Mouse (Mus musculus): ENCODE results near the gene Pkn3.

Pkn3 gene

DNA sequence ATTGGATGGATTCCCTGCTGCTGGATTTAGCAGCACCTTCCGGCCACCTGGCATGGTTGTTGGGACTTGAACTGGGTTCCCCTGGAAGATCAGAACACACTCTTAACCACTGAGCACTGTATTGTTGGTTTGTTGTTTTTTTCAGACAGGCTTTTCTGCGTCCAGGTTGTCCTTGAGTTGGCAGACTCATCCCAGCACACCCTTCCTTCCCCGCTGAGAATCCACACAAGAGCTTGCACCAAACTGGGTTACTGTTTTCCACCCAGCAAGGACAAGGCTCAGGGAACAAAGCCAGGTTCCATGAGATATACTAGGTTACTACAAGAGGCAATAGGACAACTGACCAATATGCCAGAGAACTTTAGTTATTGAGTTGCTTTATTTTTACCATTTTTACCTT, 20.7 kb upstream of the Pkn3 start:
- Histone ChIP-seq H3K36me3 (ENCODE audit: control insufficient read depth, insufficient read depth, low read length, poor library complexity, severe bottlenecking) (no peaks in the 10 kb centered on the region), H3K27me3 (ENCODE audit: control insufficient read depth, insufficient read depth, low read length, poor library complexity, severe bottlenecking) (no peaks in the 10 kb centered on the region)
- no peak for DNase-seq (ENCODE audit: low read depth, low spot score)

DNA sequence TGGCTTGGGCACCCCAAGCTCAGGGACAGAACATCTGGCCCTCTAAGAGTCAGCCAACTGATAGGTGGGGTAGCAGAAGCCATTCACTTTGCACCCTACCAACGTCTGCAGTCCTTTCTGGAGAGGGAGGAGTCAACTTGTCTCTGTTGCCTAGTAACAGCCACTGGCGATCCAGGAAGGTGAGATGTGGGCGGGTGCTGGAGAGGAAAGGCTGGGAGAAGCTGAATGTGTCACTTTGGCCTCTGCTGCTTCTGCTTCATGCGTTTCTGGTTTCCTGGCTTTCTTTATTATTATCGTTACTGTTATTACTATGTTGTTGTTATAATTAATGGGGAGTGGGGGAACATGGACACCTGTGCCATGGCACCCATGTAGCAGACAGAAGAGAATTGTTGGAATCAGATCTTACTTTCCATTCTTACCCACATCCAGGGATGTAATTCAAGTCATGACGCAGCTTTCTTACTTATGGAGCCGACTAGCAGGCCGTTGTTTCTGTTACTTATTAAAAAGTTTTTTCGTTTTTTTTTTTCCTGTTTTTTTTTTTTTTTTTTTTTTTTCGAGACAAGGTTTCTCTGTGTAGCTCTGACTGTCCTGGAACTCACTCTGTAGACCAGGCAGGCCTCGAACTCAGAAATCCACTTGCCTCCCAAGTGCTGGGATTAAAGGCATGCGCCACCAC, 20.1 kb upstream of the Pkn3 start, which contains the start of gene Set:
Gene Set (plus strand): TSS at position 156 of the 682 bp plus-strand sequence.
- DNase-seq (ENCODE audit: low read depth, low spot score): peak; percentile 23
- H3K27me3 ChIP-seq (ENCODE audit: control insufficient read depth, insufficient read depth, low read length, poor library complexity, severe bottlenecking): no peaks in the 10 kb centered on the region
- H3K36me3 ChIP-seq (ENCODE audit: control insufficient read depth, insufficient read depth, low read length, poor library complexity, severe bottlenecking): no peaks in the 10 kb centered on the region

- Histone ChIP-seq H3K36me3 (ENCODE audit: control insufficient read depth, insufficient read depth, low read length, poor library complexity, severe bottlenecking) (no peaks in the 10 kb centered on the region), H3K27me3 (ENCODE audit: control insufficient read depth, insufficient read depth, low read length, poor library complexity, severe bottlenecking) (no peaks in the 10 kb centered on the region)
- DNase-seq (ENCODE audit: low read depth, low spot score): no peak
Measured at GRCm38 (mm10) chr2:30058418-30058817, 19.1 kb upstream of the Pkn3 start.

DNA sequence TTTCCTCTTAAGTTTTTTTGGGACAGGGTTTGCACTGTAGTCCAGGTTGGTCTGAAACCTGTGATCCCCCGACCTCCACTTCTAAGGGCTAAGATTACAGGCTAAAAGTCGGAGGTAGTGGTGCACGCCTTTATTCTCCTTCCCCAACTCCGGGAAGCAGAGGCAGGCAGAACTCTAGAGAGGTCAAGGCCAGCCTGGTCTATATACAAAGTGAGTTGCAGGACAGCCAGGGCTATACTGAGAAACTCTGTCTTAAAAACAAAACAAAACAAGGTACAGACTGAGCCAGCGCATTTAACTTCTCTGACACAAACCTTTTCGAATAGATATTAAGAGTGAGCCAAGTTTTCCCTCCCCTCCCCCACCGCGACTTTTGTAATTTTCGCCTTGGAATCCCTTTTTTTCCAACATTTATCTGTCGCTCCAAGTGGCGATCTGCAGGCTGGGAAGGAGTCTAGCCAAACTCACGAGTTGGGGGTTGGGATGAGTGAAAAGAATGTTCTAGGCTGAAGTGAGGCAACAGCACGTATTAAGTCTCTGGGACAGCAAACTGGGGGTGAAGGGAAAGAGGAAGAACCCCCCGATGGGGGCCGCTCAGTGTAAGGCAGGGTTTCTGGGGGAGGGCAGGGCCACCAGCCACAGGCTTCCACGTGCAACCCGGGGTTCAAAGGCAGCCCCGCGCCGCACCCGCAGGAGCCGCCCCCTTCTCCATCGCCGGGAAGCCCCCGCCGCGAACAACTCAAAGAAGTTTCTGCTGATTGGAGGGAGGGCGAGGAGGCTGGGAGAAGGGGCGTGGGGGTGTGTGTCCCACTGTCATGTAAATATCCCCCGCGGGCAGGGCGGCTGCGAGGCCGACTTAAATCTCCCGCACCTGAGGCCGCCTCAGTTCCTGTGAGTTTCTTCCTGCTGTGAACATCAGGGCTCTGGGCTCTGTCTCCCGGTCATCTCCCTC, 16.0 kb upstream of the Pkn3 start:
- Histone ChIP-seq H3K27me3 (ENCODE audit: control insufficient read depth, insufficient read depth, low read length, poor library complexity, severe bottlenecking) (no peaks in the 10 kb centered on the region), H3K36me3 (ENCODE audit: control insufficient read depth, insufficient read depth, low read length, poor library complexity, severe bottlenecking) (no peaks in the 10 kb centered on the region)
- DNase-seq (ENCODE audit: low read depth, low spot score): peak; percentile 51

DNA sequence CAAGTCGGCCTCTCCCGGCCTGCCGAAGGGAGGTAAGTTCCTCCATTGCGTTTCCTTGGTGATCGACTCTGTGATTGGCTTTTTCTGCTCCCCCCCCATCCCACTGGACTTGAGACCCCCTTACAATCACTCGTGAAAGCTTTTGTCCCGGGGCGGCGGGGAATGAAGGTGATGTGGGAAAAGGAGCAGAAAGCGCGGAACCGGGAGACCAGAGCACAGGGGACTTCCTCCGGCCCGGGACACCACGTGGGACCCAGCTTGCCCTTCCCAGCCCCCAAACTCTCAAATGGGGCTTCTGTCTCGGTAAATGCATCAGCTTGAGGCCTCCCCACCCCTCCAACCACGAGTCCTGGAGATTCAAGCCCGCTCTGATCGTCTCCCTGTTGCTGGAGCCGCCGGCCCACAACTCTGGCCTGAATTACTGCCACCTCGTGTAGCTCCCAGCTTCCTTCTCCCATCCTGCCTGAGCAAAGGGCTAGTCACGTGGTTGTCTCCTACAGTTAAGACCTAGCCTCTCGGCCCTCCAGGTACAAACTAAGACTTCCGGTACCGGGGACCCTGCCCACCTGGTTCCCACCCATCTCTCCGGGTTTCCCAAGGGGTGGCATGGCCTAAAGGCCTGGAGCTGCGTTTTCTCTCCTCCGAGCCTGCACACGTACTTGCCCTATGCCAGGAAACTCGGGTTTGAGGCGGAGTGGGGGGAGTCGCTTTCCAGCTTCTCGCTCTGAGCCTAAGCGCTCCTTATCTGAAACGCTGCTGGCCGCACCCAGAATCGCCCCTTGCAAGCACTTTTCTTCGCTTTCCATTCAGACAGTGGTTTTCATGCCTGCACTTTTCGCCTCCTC, 15.0 kb upstream of the Pkn3 start:
- no peaks in the 10 kb centered on the region for H3K27me3 ChIP-seq (ENCODE audit: control insufficient read depth, insufficient read depth, low read length, poor library complexity, severe bottlenecking)
- no peaks in the 10 kb centered on the region for H3K36me3 ChIP-seq (ENCODE audit: control insufficient read depth, insufficient read depth, low read length, poor library complexity, severe bottlenecking)
- peak; percentile 36 for DNase-seq (ENCODE audit: low read depth, low spot score)

- Histone ChIP-seq H3K27me3 (ENCODE audit: control insufficient read depth, insufficient read depth, low read length, poor library complexity, severe bottlenecking) (no peaks in the 10 kb centered on the region), H3K36me3 (ENCODE audit: control insufficient read depth, insufficient read depth, low read length, poor library complexity, severe bottlenecking) (no peaks in the 10 kb centered on the region)
- DNase-seq (ENCODE audit: low read depth, low spot score): no peak
Measured at GRCm38 (mm10) chr2:30063235-30063634, 14.2 kb upstream of the Pkn3 start.

- DNase-seq (ENCODE audit: low read depth, low spot score): no peak
- Histone ChIP-seq H3K36me3 (ENCODE audit: control insufficient read depth, insufficient read depth, low read length, poor library complexity, severe bottlenecking) (0 out of 2 replicates have a peak, but pooled peaks cover 2% of the 10 kb centered on the region), H3K27me3 (ENCODE audit: control insufficient read depth, insufficient read depth, low read length, poor library complexity, severe bottlenecking) (no peaks in the 10 kb centered on the region)
Measured at GRCm38 (mm10) chr2:30063791-30064190, 13.7 kb upstream of the Pkn3 start.

- H3K36me3 ChIP-seq (ENCODE audit: control insufficient read depth, insufficient read depth, low read length, poor library complexity, severe bottlenecking): peaks cover 4% of the 10 kb centered on the region; the same call in 1 of the 2 replicates
- H3K27me3 ChIP-seq (ENCODE audit: control insufficient read depth, insufficient read depth, low read length, poor library complexity, severe bottlenecking): no peaks in the 10 kb centered on the region
- no peak for DNase-seq (ENCODE audit: low read depth, low spot score)
Measured at GRCm38 (mm10) chr2:30064298-30064697, 13.2 kb upstream of the Pkn3 start.

DNA sequence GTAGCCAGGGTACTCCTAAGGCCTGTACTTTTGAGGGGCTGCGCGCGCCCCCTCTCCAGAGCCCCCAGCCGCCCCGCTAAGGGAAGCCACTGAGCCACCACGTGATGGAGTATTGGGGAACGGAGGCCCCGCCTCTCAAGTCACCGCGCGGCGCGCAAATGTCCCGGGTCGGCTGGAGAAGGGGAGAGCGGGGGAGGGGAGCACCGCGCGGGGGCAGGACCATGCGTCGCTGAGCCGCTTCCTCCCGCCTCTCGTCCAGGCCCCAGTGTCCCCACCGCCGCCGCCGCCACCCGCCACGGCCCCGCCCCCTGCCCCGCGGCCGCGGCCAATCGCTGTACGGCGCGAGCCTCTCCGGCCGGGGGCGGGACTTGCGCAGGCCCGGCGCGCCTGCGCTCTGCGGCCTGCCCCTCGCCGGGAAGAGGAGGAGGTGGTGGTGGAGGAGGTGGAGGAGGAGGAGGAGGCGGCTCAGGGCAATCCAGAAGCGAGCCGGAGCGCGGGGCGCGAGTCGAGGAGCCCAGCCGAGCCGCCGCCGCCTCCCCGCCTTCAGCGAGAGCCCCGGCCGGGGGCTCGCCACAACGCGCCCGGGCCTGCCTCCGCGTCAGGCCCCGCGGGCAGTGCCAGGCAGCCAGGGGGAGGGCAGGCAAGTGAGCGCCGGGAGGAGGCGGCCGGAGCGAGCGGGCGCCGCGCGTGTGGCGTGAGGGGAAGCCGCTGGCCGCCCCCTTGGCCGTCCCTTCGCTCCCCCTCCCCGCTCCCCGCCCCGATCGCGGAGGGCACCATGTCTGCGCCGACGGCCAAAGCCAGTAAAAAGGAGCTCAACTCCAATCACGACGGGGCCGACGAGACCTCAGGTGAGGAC, 11.2 kb upstream of the Pkn3 start:
- peak; percentile 96 for DNase-seq (ENCODE audit: low read depth, low spot score)
- no peaks in the 10 kb centered on the region for H3K27me3 ChIP-seq (ENCODE audit: control insufficient read depth, insufficient read depth, low read length, poor library complexity, severe bottlenecking)
- H3K36me3 ChIP-seq (ENCODE audit: control insufficient read depth, insufficient read depth, low read length, poor library complexity, severe bottlenecking): peaks cover 9% of the 10 kb centered on the region

DNA sequence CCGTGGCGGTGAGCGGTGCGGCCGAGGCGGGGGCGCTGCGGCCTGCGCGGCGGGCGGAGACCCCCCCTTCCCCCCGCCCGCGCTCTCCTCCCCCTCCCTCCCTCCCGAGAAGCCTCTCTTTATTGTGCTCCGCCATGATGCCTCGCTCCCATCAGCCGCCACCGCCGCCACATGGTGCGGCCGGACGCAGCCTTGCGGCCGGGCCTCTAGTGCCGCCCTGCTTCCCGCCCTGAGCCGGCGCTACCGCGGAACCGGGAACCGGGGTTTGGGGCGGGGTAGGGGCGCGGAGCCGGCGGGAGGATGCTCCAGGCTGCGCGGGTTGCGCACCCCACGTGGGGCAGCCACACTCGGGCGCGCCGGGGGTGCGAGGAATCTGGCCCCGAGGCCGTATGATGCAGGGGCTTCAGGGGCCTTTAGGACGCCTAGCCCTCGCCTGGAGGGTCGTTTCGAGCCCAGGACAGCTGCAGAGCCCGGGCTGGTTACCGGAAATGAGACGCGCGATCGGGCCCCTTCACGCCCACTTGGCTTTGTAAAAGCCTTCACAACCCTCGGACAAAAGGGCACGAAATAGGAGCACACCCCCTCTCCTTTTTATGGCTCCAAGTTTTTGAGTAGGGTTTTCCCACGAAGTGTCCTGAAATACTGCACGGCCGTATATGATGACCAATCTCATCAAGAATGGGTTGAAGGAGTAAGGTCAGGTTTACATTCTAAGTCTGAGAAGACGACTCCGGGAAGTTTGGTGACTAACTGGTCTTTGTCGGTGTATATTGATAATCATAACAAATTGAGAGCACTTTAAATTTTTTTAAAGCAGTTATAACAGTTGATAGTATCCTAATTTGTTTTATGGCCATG, 10.2 kb upstream of the Pkn3 start:
- H3K27me3 ChIP-seq (ENCODE audit: control insufficient read depth, insufficient read depth, low read length, poor library complexity, severe bottlenecking): no peaks in the 10 kb centered on the region
- H3K36me3 ChIP-seq (ENCODE audit: control insufficient read depth, insufficient read depth, low read length, poor library complexity, severe bottlenecking): peaks cover 12% of the 10 kb centered on the region
- peak; percentile 61 for DNase-seq (ENCODE audit: low read depth, low spot score)

GRCm38 (mm10) chr2:30067962-30068361, 9.5 kb upstream of the Pkn3 start:
- Histone ChIP-seq H3K27me3 (ENCODE audit: control insufficient read depth, insufficient read depth, low read length, poor library complexity, severe bottlenecking) (no peaks in the 10 kb centered on the region), H3K36me3 (ENCODE audit: control insufficient read depth, insufficient read depth, low read length, poor library complexity, severe bottlenecking) (peaks cover 12% of the 10 kb centered on the region)
- DNase-seq (ENCODE audit: low read depth, low spot score): no peak

DNA sequence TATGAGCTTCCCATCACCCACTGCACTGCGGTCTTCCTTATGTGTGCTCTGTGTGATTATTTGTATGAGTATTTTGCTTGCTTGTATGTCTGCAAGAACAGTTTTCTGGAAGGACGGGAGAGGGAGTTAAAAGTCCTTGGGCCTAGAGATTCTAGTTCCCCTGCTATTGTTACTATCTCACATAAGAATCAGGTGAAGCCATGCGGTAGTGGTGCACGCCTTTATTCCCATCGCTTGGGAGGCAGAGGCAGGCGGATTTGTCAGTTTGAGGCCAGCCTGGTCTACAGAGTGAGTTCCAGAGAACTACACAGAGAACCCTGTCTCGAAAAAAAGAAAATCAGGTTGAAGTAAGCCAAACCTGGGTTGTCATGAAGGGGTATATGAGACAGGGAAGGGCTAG, 4.6 kb upstream of the Pkn3 start:
- DNase-seq (ENCODE audit: low read depth, low spot score): no peak
- no peaks in the 10 kb centered on the region for H3K27me3 ChIP-seq (ENCODE audit: control insufficient read depth, insufficient read depth, low read length, poor library complexity, severe bottlenecking)
- peaks cover 12% of the 10 kb centered on the region for H3K36me3 ChIP-seq (ENCODE audit: control insufficient read depth, insufficient read depth, low read length, poor library complexity, severe bottlenecking)

DNA sequence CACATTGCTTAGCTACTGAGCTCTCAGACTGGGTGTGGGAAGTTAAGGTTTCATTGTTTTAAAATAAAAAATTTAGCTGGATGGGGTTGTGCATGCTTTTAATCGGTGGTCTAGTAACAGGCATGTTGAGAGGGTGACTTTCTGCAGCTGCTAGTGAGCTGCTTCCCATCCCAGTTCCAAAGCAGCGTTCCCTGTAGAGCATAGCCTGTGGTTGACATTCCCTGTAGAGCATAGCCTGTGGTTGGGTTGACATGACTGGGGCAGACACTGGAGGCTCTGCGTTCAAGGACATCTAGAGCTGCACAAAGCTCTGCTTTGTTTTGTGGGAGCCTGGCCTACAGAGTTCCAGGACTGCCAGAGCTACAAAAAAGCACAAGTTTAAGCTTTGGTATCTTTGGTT, 4.2 kb upstream of the Pkn3 start:
- DNase-seq (ENCODE audit: low read depth, low spot score): no peak

More for the DNA sequence above, 4.2 kb upstream of the Pkn3 start:
- H3K36me3 ChIP-seq (ENCODE audit: control insufficient read depth, insufficient read depth, low read length, poor library complexity, severe bottlenecking): peaks cover 12% of the 10 kb centered on the region
- H3K27me3 ChIP-seq (ENCODE audit: control insufficient read depth, insufficient read depth, low read length, poor library complexity, severe bottlenecking): no peaks in the 10 kb centered on the region
